Mouse (Mus musculus) limb, embryonic 10.5 days (tissue): Measurements from ENCODE around the gene Ccdc141. TPM values are rescaled to one million over a fixed set of nuclear protein-coding genes. Genes with fewer than 3 reads are reported as not detected.
A peak's percentile ranks its signal among the peaks of the same experiment; 100 is the strongest.

Source experiments
- DNase-seq: peaks from one replicate; pipeline ENCODE4 v3.0.0-alpha.2; 2017; ENCODE audit warnings: low spot score
- H3K27ac ChIP-seq: fragments of 300-500 bp; sonication (generic); 2 replicates; pipeline ENCODE4 v1.5.1; 2016; ENCODE audit warnings: mild to moderate bottlenecking
- H3K27me3 ChIP-seq: fragments of 300-500 bp; sonication (generic); 2 replicates; pipeline ENCODE4 v1.6.1; 2016; ENCODE audit warnings: low read depth, mild to moderate bottlenecking; ENCODE audit not compliant: poor library complexity, severe bottlenecking
- H3K36me3 ChIP-seq: fragments of 300-500 bp; sonication (generic); 2 replicates; pipeline ENCODE4 v1.6.1; 2016; ENCODE audit warnings: mild to moderate bottlenecking, moderate library complexity
- H3K4me1 ChIP-seq: fragments of 300-500 bp; sonication (generic); 2 replicates; pipeline ENCODE4 v1.6.1; 2016
- H3K4me3 ChIP-seq: fragments of 300-500 bp; sonication (generic); 2 replicates; pipeline ENCODE4 v1.5.1; 2016; ENCODE audit warnings: mild to moderate bottlenecking, moderate library complexity
- H3K9me3 ChIP-seq: fragments of 300-500 bp; sonication (generic); replicated peaks from 2 replicates; pipeline ENCODE4 v1.6.1; 2016; ENCODE audit warnings: mild to moderate bottlenecking
- WGBS: fragments of 180-500 bp; shearing (Covaris S2); methylation state at CpG from one replicate; pipeline ENCODE4 v1.1.7; 2016; 5-methylcytosine and 5-hydroxymethylcytosine counted together
- polyA plus RNA-seq: library from polyadenylated mRNA; unstranded; fragments of >200 nt; fragmentation: Nextera tagmentation; extraction: Ambion mirVana; gene quantifications from 2 replicates; pipeline ENCODE4 v1.2.1, GENCODE M21; 2016

The Ccdc141 gene
- polyA plus RNA-seq, 1 experiment from 2014 or later = 4.4 TPM

GRCm38 (mm10) chr2:77187501-77187900 lies 17.1 kb upstream of the Ccdc141 start:
- no peak overlapping the region for H3K27ac ChIP-seq
- 85% methylated on average over 3 of the region's 3 CpGs for WGBS
- no peaks in the 10 kb centered on the region for H3K27me3 ChIP-seq
- H3K36me3 ChIP-seq = peaks cover 72% of the 10 kb centered on the region
- no peak overlapping the region for H3K4me3 ChIP-seq
- H3K4me1 ChIP-seq = no peaks in the 10 kb centered on the region
- no peak for DNase-seq
- H3K9me3 ChIP-seq = no peaks in the 10 kb centered on the region

GRCm38 (mm10) chr2:77186912-77187311 lies 16.5 kb upstream of the Ccdc141 start:
- Histone ChIP-seq H3K4me3 (no peak overlapping the region), H3K36me3 (peaks cover 68% of the 10 kb centered on the region), H3K27me3 (no peaks in the 10 kb centered on the region), H3K9me3 (no peaks in the 10 kb centered on the region), H3K27ac (no peak overlapping the region), H3K4me1 (no peaks in the 10 kb centered on the region)
- WGBS = 84% methylated on average over 8 of the region's 8 CpGs
- DNase-seq = no peak

GRCm38 (mm10) chr2:77184049-77184571 lies 13.7 kb upstream of the Ccdc141 start:
- Histone ChIP-seq H3K36me3 (peaks cover 43% of the 10 kb centered on the region), H3K27me3 (no peaks in the 10 kb centered on the region), H3K27ac (no peak overlapping the region), H3K4me1 (no peaks in the 10 kb centered on the region), H3K4me3 (no peak overlapping the region), H3K9me3 (no peaks in the 10 kb centered on the region)
- DNase-seq = no peak
- 91% methylated on average over 8 of the region's 8 CpGs for WGBS

- Histone ChIP-seq H3K9me3 (no peaks in the 10 kb centered on the region), H3K36me3 (peaks cover 39% of the 10 kb centered on the region), H3K27me3 (no peaks in the 10 kb centered on the region), H3K27ac (no peak overlapping the region), H3K4me3 (no peak overlapping the region), H3K4me1 (no peaks in the 10 kb centered on the region)
- no peak for DNase-seq
- WGBS = 95% methylated on average over 2 of the region's 2 CpGs
Measured at GRCm38 (mm10) chr2:77183646-77184045, 13.2 kb upstream of the Ccdc141 start.

GRCm38 (mm10) chr2:77182996-77183380 lies 12.6 kb upstream of the Ccdc141 start:
- Histone ChIP-seq H3K27ac (no peak overlapping the region), H3K9me3 (no peaks in the 10 kb centered on the region), H3K27me3 (no peaks in the 10 kb centered on the region), H3K4me3 (no peak overlapping the region), H3K4me1 (no peaks in the 10 kb centered on the region), H3K36me3 (peaks cover 34% of the 10 kb centered on the region)
- 86% methylated on average over 6 of the region's 6 CpGs for WGBS
- no peak for DNase-seq

GRCm38 (mm10) chr2:77182271-77182995 lies 12.0 kb upstream of the Ccdc141 start:
- peaks cover 3% of the 10 kb centered on the region; the same call in 1 of the 2 replicates for H3K4me1 ChIP-seq
- no peak for DNase-seq
- H3K27me3 ChIP-seq = no peaks in the 10 kb centered on the region
- H3K4me3 ChIP-seq = no peak overlapping the region
- no peaks in the 10 kb centered on the region for H3K9me3 ChIP-seq
- no peak overlapping the region for H3K27ac ChIP-seq
- WGBS = 85% methylated on average over 4 of the region's 4 CpGs
- peaks cover 28% of the 10 kb centered on the region for H3K36me3 ChIP-seq

GRCm38 (mm10) chr2:77177472-77177871 lies 7.0 kb upstream of the Ccdc141 start:
- H3K9me3 ChIP-seq = no peaks in the 10 kb centered on the region
- H3K27ac ChIP-seq = no peak overlapping the region

GRCm38 (mm10) chr2:77176413-77176812 lies 6.0 kb upstream of the Ccdc141 start:
- H3K9me3 ChIP-seq = no peaks in the 10 kb centered on the region
- WGBS = 65% methylated on average over 10 of the region's 10 CpGs
- DNase-seq = no peak
- no peaks in the 10 kb centered on the region for H3K27me3 ChIP-seq
- peaks cover 32% of the 10 kb centered on the region for H3K4me1 ChIP-seq
- no peak overlapping the region for H3K4me3 ChIP-seq
- no peak overlapping the region for H3K27ac ChIP-seq
- no peaks in the 10 kb centered on the region for H3K36me3 ChIP-seq

More at GRCm38 (mm10) chr2:77177472-77177871, 7.0 kb upstream of the Ccdc141 start:
- DNase-seq = no peak
- peaks cover 21% of the 10 kb centered on the region for H3K4me1 ChIP-seq
- no peaks in the 10 kb centered on the region for H3K36me3 ChIP-seq
- H3K27me3 ChIP-seq = no peaks in the 10 kb centered on the region
- H3K4me3 ChIP-seq = no peak overlapping the region
- WGBS = 52% methylated on average over 2 of the region's 2 CpGs

- peaks cover 41% of the 10 kb centered on the region for H3K4me1 ChIP-seq
- no peaks in the 10 kb centered on the region for H3K36me3 ChIP-seq
- H3K4me3 ChIP-seq = no peak overlapping the region
- DNase-seq = no peak
- no peak overlapping the region for H3K27ac ChIP-seq
- WGBS = 60% methylated on average over 7 of the region's 7 CpGs
- no peaks in the 10 kb centered on the region for H3K9me3 ChIP-seq
- H3K27me3 ChIP-seq = no peaks in the 10 kb centered on the region
Measured at GRCm38 (mm10) chr2:77175411-77175810, 5.0 kb upstream of the Ccdc141 start.

GRCm38 (mm10) chr2:77174313-77174712 lies 3.9 kb upstream of the Ccdc141 start:
- Histone ChIP-seq H3K36me3 (no peaks in the 10 kb centered on the region), H3K27ac (no peak overlapping the region), H3K4me3 (no peak overlapping the region), H3K9me3 (no peaks in the 10 kb centered on the region), H3K27me3 (no peaks in the 10 kb centered on the region), H3K4me1 (peaks cover 49% of the 10 kb centered on the region)
- DNase-seq = no peak
- 64% methylated on average over 2 of the region's 2 CpGs for WGBS

GRCm38 (mm10) chr2:77173821-77174220 lies 3.4 kb upstream of the Ccdc141 start:
- Histone ChIP-seq H3K4me1 (peaks cover 49% of the 10 kb centered on the region), H3K36me3 (no peaks in the 10 kb centered on the region), H3K9me3 (no peaks in the 10 kb centered on the region), H3K4me3 (no peak overlapping the region), H3K27me3 (no peaks in the 10 kb centered on the region), H3K27ac (no peak overlapping the region)
- DNase-seq = no peak
- WGBS = 85% methylated on average over 6 of the region's 6 CpGs

- DNase-seq = peak; percentile 13
- Histone ChIP-seq H3K4me1 (peaks cover 49% of the 10 kb centered on the region), H3K27ac (no peak overlapping the region), H3K36me3 (no peaks in the 10 kb centered on the region), H3K9me3 (no peaks in the 10 kb centered on the region), H3K4me3 (no peak overlapping the region), H3K27me3 (no peaks in the 10 kb centered on the region)
- 51% methylated on average over 6 of the region's 6 CpGs for WGBS
Measured at GRCm38 (mm10) chr2:77173366-77173765, 2.9 kb upstream of the Ccdc141 start.

GRCm38 (mm10) chr2:77172241-77172671 lies 1.8 kb upstream of the Ccdc141 start:
- no peak for DNase-seq
- Histone ChIP-seq H3K9me3 (no peaks in the 10 kb centered on the region), H3K4me1 (peaks cover 50% of the 10 kb centered on the region), H3K27me3 (no peaks in the 10 kb centered on the region), H3K4me3 (no peak overlapping the region), H3K36me3 (no peaks in the 10 kb centered on the region), H3K27ac (peak overlapping the region; percentile 59)
- 56% methylated on average over 10 of the region's 10 CpGs for WGBS
